Mouse (Mus musculus) stomach, embryonic 15.5 days (tissue): ENCODE data around the gene Cp. TPM values are rescaled to one million over a fixed set of nuclear protein-coding genes. Genes with fewer than 3 reads are reported as not detected.
"Not testable (repeated sequence)": the region's sequence is repeated elsewhere in the genome, so short reads cannot be mapped to it uniquely, and the experiment has no call there.

ENCODE experiments used
- ATAC-seq: fragments of 200-750 bp; cut with Nextera tagmentation; 2 replicates; pipeline ENCODE4 v1.8.0; 2017; ENCODE audit warnings: low read depth, moderate number of reproducible peaks, moderate TSS enrichment; ENCODE audit not compliant: insufficient read depth, low FRiP score
- H3K27ac ChIP-seq: fragments of 300-500 bp; sonication (generic); 2 replicates; pipeline ENCODE4 v1.5.1; 2015; ENCODE audit warnings: mild to moderate bottlenecking, inconsistent platforms
- H3K27me3 ChIP-seq: fragments of 300-500 bp; sonication (generic); replicated peaks from 2 replicates; pipeline ENCODE4 v1.6.1; 2015; ENCODE audit warnings: inconsistent platforms
- H3K36me3 ChIP-seq: fragments of 300-500 bp; sonication (generic); 2 replicates; pipeline ENCODE4 v1.6.1; 2015; ENCODE audit warnings: inconsistent platforms
- H3K4me1 ChIP-seq: fragments of 300-500 bp; sonication (generic); 2 replicates; pipeline ENCODE4 v1.6.1; 2015; ENCODE audit warnings: inconsistent platforms
- H3K4me2 ChIP-seq: fragments of 300-500 bp; sonication (generic); 2 replicates; pipeline ENCODE4 v1.6.1; 2015; ENCODE audit warnings: mild to moderate bottlenecking, inconsistent platforms
- H3K4me3 ChIP-seq: fragments of 300-500 bp; sonication (generic); replicated peaks from 2 replicates; pipeline ENCODE4 v1.5.1; 2015; ENCODE audit warnings: inconsistent platforms
- H3K9ac ChIP-seq: fragments of 300-500 bp; sonication (generic); 2 replicates; pipeline ENCODE4 v1.6.1; 2015; ENCODE audit warnings: inconsistent platforms
- H3K9me3 ChIP-seq: fragments of 300-500 bp; sonication (generic); 2 replicates; pipeline ENCODE4 v1.6.1; 2016; ENCODE audit warnings: inconsistent platforms
- WGBS: fragments of 180-500 bp; shearing (Covaris S2); methylation state at CpG from one replicate; pipeline ENCODE4 v1.1.7; 2015; 5-methylcytosine and 5-hydroxymethylcytosine counted together
- polyA plus RNA-seq: library from polyadenylated mRNA; unstranded; fragments of >200 nt; fragmentation: Nextera tagmentation; extraction: Ambion mirVana; gene quantifications from 2 replicates; pipeline ENCODE4 v1.2.1, GENCODE M21; 2015

The Cp gene
- polyA plus RNA-seq, 1 experiment from 2014 or later = 1.7 TPM

- Histone ChIP-seq H3K9me3 (no peaks in the 10 kb centered on the region), H3K27me3 (no peaks in the 10 kb centered on the region), H3K27ac (peak within 1 kb of the TSS; percentile 75; the same call in 1 of the 2 replicates), H3K36me3 (no peaks in the 10 kb centered on the region), H3K4me3 (peak within 1 kb of the TSS; percentile 76), H3K4me2 (peak within 1 kb of the TSS; percentile 75), H3K9ac (peak within 1 kb of the TSS; percentile 33; the same call in 1 of the 2 replicates), H3K4me1 (peaks cover 3% of the 10 kb centered on the region; the same call in 1 of the 2 replicates)
- ATAC-seq = peak; percentile 99
- under 1% methylated on average over 47 of the region's 47 CpGs for WGBS
Observed at GRCm38 (mm10) chr3:20034719-20035404, 78.0 kb downstream of the Cp start, which contains the start of gene Hps3. Gene Hps3, minus strand, starts transcription at chr3:20035315.

DNA sequence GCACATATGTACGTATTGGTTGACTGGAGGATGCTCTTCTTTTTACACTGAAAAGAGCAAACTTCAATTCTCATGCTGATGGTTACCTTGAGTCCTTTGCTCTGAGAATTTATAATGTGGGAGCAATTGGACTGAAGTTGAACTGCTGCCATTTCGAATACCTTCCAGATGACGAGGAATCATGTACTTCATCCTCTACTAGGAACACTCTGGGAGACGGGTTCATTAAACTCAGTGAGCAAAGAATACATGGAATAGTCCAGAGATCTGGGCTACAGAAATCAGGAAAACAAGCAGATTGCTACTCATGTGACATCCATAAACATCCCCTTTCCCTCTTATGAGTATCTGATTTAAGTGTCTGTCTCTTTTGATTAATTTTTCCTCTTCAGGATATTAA, 79.2 kb downstream of the Cp start:
- H3K4me3 ChIP-seq = no peak overlapping the region
- 75% methylated on average over 4 of the region's 4 CpGs for WGBS

DNA sequence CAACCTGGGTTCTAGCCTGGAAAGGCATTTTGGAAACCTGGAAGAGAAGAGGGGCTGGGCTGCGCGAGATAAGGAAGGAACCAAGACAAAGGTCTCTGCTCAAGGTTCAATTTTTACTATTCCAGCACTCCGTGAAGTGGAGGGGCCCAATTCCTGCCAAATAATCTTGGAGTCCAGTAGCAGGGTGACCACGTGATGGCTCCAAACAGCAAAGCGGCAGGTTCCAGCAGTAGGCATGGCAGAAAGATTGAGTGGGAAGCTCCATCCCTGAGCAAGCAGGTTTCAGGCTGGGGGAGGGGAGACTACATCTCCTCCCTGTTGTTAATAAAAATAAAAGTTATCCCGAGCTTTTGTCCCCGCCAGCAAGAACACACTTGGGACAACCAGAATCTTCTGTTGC, 84.6 kb downstream of the Cp start:
- not testable (repeated sequence) for H3K27me3 ChIP-seq, H3K4me1 ChIP-seq, H3K9ac ChIP-seq, H3K36me3 ChIP-seq, H3K4me3 ChIP-seq, H3K4me2 ChIP-seq, H3K27ac ChIP-seq, H3K9me3 ChIP-seq, ATAC-seq
- WGBS = 87% methylated on average over 7 of the region's 7 CpGs

More for the DNA sequence above, 79.2 kb downstream of the Cp start:
- Histone ChIP-seq H3K27me3 (no peaks in the 10 kb centered on the region), H3K9me3 (no peaks in the 10 kb centered on the region), H3K9ac (no peak overlapping the region), H3K4me2 (no peak overlapping the region), H3K36me3 (no peaks in the 10 kb centered on the region), H3K27ac (no peak overlapping the region), H3K4me1 (peaks cover 3% of the 10 kb centered on the region; the same call in 1 of the 2 replicates)
- no peak for ATAC-seq

DNA sequence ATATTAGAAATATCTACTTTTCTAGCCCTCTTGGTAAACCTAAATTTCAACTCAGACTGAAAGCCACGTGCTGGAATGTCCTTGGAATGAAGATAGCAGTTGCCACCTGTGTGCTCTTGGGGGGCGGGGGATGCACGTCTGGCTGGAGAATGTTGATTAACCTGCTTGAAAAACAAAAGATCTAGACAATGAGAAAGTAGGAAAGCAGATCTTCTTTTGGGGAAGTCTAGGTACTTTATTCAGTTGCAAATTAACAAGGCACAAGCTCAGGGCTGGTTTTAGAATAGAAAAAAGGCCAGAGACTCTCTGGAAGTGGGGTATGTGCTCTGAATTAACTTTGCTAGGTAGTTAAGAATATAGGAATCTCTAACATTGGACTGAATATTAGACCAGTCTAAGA, 87.9 kb downstream of the Cp start:
- H3K4me2 ChIP-seq, H3K27ac ChIP-seq, ATAC-seq, H3K36me3 ChIP-seq, H3K9ac ChIP-seq, H3K27me3 ChIP-seq, H3K4me1 ChIP-seq, H3K4me3 ChIP-seq, H3K9me3 ChIP-seq: not testable (repeated sequence)
- WGBS = 57% methylated on average over 3 of the region's 3 CpGs

DNA sequence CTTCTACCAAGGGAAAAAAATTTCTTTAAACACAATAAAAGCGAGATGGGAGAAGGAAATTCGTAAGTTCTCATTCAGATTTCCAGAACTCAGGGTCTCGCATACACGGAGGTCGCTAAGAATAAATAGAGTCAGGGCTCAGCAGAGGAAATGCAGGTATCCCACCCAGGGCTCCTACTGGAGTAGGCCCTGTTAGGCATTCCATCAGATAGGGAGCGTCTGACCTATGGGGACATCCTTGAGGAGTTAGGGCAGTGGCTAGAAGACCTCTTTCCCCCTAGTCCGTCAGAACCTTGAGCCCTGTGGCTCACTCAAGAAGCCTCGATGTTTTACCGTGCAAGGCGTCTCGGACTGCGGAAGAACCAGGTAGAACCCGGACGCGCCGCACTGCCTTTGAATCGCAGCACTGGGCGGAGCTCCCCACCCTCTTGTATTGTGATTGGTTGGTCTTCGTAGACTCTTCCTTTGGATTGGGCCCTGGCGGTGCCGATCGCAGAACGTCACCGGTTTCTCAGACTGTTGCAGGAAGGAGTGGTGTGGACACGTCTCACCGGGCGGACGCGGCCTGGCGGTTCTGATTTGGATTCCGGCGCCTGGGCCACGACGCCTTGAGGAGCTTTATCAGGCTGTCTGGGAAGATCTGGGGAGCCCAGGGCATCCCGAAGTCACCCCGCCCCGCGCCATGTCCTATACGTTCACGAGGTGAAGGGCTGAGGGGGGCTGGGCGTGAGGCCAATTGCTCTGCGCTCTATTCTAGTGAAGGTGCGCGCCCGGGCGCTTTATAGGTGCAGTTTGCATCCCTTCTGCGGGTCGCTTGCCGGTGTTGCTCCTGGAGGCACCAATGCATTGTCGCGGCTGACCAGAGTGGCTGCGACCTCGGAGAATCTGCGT, 100.7 kb downstream of the Cp start, which contains the start of gene Hltf:
Gene Hltf (plus strand): TSS at position 506 of the 891 bp plus-strand sequence.
- peak; percentile 100 for ATAC-seq
- H3K27ac ChIP-seq = peak within 1 kb of the TSS; percentile 71
- H3K4me2 ChIP-seq = peak within 1 kb of the TSS; percentile 62
- H3K9me3 ChIP-seq = no peaks in the 10 kb centered on the region
- H3K4me1 ChIP-seq = peaks cover 4% of the 10 kb centered on the region; the same call in 1 of the 2 replicates
- H3K9ac ChIP-seq = peak within 1 kb of the TSS; percentile 46; the same call in 1 of the 2 replicates
- under 1% methylated on average over 49 of the region's 54 CpGs for WGBS
- H3K4me3 ChIP-seq = peak within 1 kb of the TSS; percentile 86
- H3K36me3 ChIP-seq = peaks cover 4% of the 10 kb centered on the region; the same call in 1 of the 2 replicates
- no peaks in the 10 kb centered on the region for H3K27me3 ChIP-seq

GRCm38 (mm10) chr3:20058197-20058541, 101.3 kb downstream of the Cp start:
- Histone ChIP-seq H3K36me3 (peaks cover 6% of the 10 kb centered on the region; the same call in 1 of the 2 replicates), H3K27me3 (no peaks in the 10 kb centered on the region), H3K4me1 (peaks cover 4% of the 10 kb centered on the region; the same call in 1 of the 2 replicates), H3K4me3 (peak overlapping the region; percentile 86), H3K9ac (no peak overlapping the region), H3K4me2 (peak overlapping the region; percentile 62), H3K9me3 (no peaks in the 10 kb centered on the region), H3K27ac (no peak overlapping the region)
- ATAC-seq = no peak
- WGBS = under 1% methylated on average over 6 of the region's 9 CpGs

Other genes with a start within 250 kb of the Cp start
- 8.9 and 9.5 TPM in 2 replicates for gene Hps3, start 78.3 kb downstream of the Cp start, polyA plus RNA-seq
- 15.6 and 16.5 TPM in 2 replicates for gene Hltf, start 100.8 kb downstream of the Cp start, polyA plus RNA-seq
- 54.3 and 62.6 TPM in 2 replicates for gene Gyg, start 198.3 kb downstream of the Cp start, polyA plus RNA-seq